Mouse (Mus musculus): ENCODE measurements around the gene Ung. TPM values are rescaled to one million over a fixed set of nuclear protein-coding genes. Genes with fewer than 3 reads are reported as not detected.
A peak's percentile ranks its signal among the peaks of the same experiment; 100 is the strongest.

The Ung gene
- total RNA-seq (2014; rRNA removed; ENCODE audit: low replicate concordance) (15.0 and 31.4 TPM in 2 replicates), polyA plus RNA-seq (2015; fragmentation: Nextera tagmentation; extraction: Ambion mirVana) (25.0 and 26.5 TPM in 2 replicates)

DNA sequence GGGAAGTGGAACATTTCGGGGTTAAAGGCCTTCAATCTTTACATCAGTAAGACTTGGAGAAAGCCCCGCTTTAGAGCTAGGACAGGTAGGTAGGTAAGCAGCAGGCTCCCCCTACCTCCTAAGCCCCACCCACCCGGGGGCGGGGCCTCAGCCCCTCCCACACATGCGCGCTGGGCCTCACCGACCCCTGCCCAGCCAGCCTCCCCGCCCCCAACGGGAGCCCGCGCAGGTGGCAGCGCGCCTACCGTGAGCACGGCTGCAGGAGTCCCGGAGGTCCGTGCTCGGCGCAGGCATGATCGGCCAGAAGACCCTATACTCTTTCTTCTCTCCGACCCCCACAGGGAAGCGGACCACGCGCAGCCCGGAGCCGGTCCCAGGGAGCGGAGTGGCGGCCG lies at the start of gene Ung:
TSS of gene Ung (plus strand) at position 176 of the 395 bp plus-strand sequence.
- H3K4me1 ChIP-seq (ENCODE audit: control insufficient read depth, insufficient read depth), result peaks cover 19% of the 10 kb centered on the region
- under 1% methylated on average over 21 of the region's 29 CpGs for WGBS
- peak within 1 kb of the TSS; percentile 58 for H3K9ac ChIP-seq (replicated peaks; ENCODE audit: low read depth, low read length)
- H3K27me3 ChIP-seq (ENCODE audit: control insufficient read depth, insufficient read depth, low read length), result no peaks in the 10 kb centered on the region
- peak within 1 kb of the TSS; percentile 92 for H3K27ac ChIP-seq (ENCODE audit: low read depth)
- no peaks in the 10 kb centered on the region for H3K36me3 ChIP-seq (replicated peaks; ENCODE audit: control insufficient read depth, insufficient read depth, low read length)
- DNase-seq (ENCODE audit: low spot score), result no peak
- peak within 1 kb of the TSS; percentile 64 for H3K4me3 ChIP-seq (ENCODE audit: low read depth, low read length)
- no peak for TF ChIP-seq EP300 (IDR thresholded peaks at IDR 0.05; ENCODE audit: low read depth)
- no peaks in the 10 kb centered on the region for H3K9me3 ChIP-seq (replicated peaks; ENCODE audit: control insufficient read depth, low read length)
- no peak for ATAC-seq (ENCODE audit: insufficient read depth, low read depth)
- peak within 1 kb of the TSS; percentile 95 for H3K4me2 ChIP-seq (ENCODE audit: low read depth, low read length)

DNA sequence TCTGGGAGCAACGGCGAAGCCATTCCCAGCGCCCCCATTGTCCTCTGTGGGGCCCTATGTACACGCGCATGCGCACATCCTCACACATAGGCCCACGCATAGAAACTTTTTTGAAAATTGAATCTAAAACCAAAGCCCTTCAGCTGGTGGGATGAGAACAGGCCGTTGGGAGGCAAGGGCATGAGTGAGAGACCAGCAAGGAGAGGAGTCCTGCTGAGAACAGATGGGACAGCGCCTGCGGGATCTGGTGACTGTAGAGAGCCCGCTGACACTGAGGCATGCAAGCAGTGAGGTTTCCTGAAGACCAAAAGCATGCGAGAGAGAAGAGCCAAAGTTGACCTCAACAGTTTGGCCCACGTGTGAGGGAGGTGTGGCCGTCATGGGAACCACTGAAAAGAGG lies 44.7 kb upstream of the Ung start:
- Histone ChIP-seq H3K27ac (ENCODE audit: low read depth) (no peak overlapping the region), H3K9me3 (replicated peaks; ENCODE audit: control insufficient read depth, low read length) (no peaks in the 10 kb centered on the region), H3K9ac (replicated peaks; ENCODE audit: low read depth, low read length) (no peak overlapping the region), H3K36me3 (replicated peaks; ENCODE audit: control insufficient read depth, insufficient read depth, low read length) (no peaks in the 10 kb centered on the region), H3K27me3 (ENCODE audit: control insufficient read depth, insufficient read depth, low read length) (peaks cover under 1% of the 10 kb centered on the region; the same call in 1 of the 2 replicates), H3K4me1 (ENCODE audit: control insufficient read depth, insufficient read depth) (no peaks in the 10 kb centered on the region), H3K4me3 (ENCODE audit: low read depth, low read length) (no peak overlapping the region), H3K4me2 (ENCODE audit: low read depth, low read length) (no peak overlapping the region)
- 55% methylated on average over 14 of the region's 14 CpGs for WGBS
- TF ChIP-seq EP300 (IDR thresholded peaks at IDR 0.05; ENCODE audit: low read depth), result no peak
- TF ChIP-seq CTCF (IDR thresholded peaks at IDR 0.05; ENCODE audit: low read depth), result no peak
- DNase-seq (ENCODE audit: low spot score) (no peak), ATAC-seq (ENCODE audit: insufficient read depth, low read depth) (no peak)

DNA sequence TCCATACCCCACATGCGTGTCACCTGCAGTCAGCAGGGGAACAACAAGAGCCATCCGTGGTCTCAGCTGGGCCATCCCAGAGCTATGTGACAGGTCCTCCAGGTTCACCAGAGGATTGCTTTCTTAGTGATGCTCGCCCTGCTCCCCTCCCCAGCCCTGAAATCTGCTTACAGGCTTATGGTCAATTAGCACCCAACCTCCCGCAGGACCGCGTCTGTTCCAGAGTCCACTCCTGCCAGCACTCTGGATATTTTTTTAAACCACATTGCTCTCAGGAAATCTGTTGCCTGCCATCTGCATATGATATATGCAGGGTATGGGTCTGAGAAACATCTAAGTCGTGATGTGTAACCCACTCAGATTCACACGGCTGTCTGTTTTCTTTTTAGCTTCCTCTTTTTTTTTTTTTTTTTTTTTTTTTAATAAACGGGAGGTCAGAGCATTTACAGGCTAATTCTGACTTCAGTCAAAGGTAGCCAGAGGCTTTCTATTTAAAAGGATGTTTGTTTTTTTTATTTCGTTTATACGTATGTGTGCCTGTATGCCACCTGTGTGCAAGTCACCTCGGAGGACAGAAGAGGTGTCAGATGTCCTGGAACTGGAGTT lies 42.2 kb upstream of the Ung start:
- no peak for TF ChIP-seq EP300 (IDR thresholded peaks at IDR 0.05; ENCODE audit: low read depth)
- TF ChIP-seq CTCF (IDR thresholded peaks at IDR 0.05; ENCODE audit: low read depth), result no peak

DNA sequence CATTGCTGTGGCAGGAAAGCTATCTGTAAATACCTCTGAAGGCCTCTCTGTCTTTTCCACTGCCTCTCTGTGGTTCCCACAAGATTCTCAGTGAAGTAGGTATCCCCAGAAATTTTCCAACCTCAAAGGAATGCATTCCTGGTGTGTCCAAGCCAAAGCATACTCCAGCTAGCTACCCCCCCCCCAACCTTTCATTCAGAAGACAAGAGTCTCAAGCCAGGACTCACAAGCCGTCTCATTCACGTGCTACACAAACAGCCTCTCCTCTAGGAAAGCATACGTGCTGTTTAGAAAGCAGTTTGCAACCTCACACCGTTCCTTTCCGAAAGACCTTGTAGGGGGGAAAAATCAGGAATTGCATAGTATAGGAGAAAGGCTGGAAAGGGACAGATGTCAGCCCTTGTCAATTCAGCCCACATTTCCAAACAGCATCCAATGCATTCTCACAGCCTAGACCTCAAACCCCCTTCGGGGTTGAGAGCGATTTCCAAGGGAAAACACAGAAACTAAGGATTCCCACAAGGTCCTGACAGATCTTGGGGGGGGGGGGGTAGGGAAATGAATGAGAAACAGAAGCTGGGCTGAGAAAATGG lies 39.7 kb upstream of the Ung start:
- no peaks in the 10 kb centered on the region for H3K4me1 ChIP-seq (ENCODE audit: control insufficient read depth, insufficient read depth)
- H3K4me2 ChIP-seq (ENCODE audit: low read depth, low read length), result no peak overlapping the region
- no peak overlapping the region for H3K27ac ChIP-seq (ENCODE audit: low read depth)
- H3K27me3 ChIP-seq (ENCODE audit: control insufficient read depth, insufficient read depth, low read length), result peaks cover 5% of the 10 kb centered on the region; the same call in 1 of the 2 replicates
- no peak overlapping the region for H3K9ac ChIP-seq (replicated peaks; ENCODE audit: low read depth, low read length)
- H3K4me3 ChIP-seq (ENCODE audit: low read depth, low read length), result no peak overlapping the region
- ATAC-seq (ENCODE audit: insufficient read depth, low read depth) (no peak), DNase-seq (ENCODE audit: low spot score) (no peak)
- TF ChIP-seq EP300 (IDR thresholded peaks at IDR 0.05; ENCODE audit: low read depth) (no peak), CTCF (IDR thresholded peaks at IDR 0.05; ENCODE audit: low read depth) (no peak)
- 35% methylated on average over 7 of the region's 7 CpGs for WGBS
- H3K36me3 ChIP-seq (replicated peaks; ENCODE audit: control insufficient read depth, insufficient read depth, low read length), result no peaks in the 10 kb centered on the region
- H3K9me3 ChIP-seq (replicated peaks; ENCODE audit: control insufficient read depth, low read length), result no peaks in the 10 kb centered on the region

More for the DNA sequence above, 42.2 kb upstream of the Ung start:
- 65% methylated on average over 12 of the region's 12 CpGs for WGBS
- no peak for DNase-seq (ENCODE audit: low spot score)
- Histone ChIP-seq H3K4me1 (ENCODE audit: control insufficient read depth, insufficient read depth) (no peaks in the 10 kb centered on the region), H3K36me3 (replicated peaks; ENCODE audit: control insufficient read depth, insufficient read depth, low read length) (no peaks in the 10 kb centered on the region), H3K4me3 (ENCODE audit: low read depth, low read length) (no peak overlapping the region), H3K9ac (replicated peaks; ENCODE audit: low read depth, low read length) (no peak overlapping the region), H3K27me3 (ENCODE audit: control insufficient read depth, insufficient read depth, low read length) (peaks cover 5% of the 10 kb centered on the region; the same call in 1 of the 2 replicates), H3K4me2 (ENCODE audit: low read depth, low read length) (no peak overlapping the region), H3K27ac (ENCODE audit: low read depth) (no peak overlapping the region), H3K9me3 (replicated peaks; ENCODE audit: control insufficient read depth, low read length) (no peaks in the 10 kb centered on the region)
- ATAC-seq (ENCODE audit: insufficient read depth, low read depth), result no peak

DNA sequence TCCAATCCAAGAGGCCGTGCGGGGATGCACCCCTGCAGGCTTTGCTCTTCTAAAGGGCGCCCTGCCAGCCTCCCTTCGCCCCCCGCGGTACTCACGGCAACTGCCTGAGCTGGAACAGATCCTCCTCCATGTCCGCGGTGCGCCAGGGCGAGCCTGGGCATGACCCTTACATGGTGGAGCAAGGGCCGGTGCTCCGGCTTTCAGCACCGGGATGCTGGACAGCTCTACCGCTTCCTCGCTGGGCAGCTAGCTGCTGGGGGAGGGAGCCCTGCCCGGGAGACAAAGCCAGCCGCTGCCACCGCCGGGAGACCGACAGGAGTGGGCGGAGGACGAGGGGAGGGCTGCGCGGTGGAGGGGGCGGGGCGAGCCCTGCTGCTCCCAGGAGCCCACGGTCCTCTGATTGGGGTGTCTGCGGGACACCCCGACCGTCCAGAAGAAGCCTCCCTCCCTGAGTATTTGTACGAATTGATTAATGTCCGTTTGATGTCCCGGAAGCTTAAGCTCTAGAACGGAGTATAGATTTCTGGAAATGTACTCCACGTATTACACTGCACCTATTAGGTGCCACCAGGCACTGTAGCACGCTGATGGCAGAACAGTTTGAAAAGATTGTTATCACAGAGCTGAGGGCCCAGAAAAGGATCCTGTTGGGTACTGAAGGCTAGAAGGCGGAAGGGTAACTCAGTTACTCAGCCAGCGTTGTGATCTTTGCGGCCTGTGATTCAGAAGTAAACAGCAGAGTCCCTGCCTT lies 39.0 kb upstream of the Ung start, which contains the start of gene Svop:
TSS of gene Svop (minus strand) at position 514 of the 751 bp plus-strand sequence.
- TF ChIP-seq EP300 (IDR thresholded peaks at IDR 0.05; ENCODE audit: low read depth), result no peak
- no peak for TF ChIP-seq CTCF (IDR thresholded peaks at IDR 0.05; ENCODE audit: low read depth)
- Histone ChIP-seq H3K4me1 (ENCODE audit: control insufficient read depth, insufficient read depth) (no peaks in the 10 kb centered on the region), H3K36me3 (replicated peaks; ENCODE audit: control insufficient read depth, insufficient read depth, low read length) (no peaks in the 10 kb centered on the region), H3K9ac (replicated peaks; ENCODE audit: low read depth, low read length) (no peak within 1 kb of the TSS), H3K27me3 (ENCODE audit: control insufficient read depth, insufficient read depth, low read length) (peaks cover 5% of the 10 kb centered on the region; the same call in 1 of the 2 replicates), H3K27ac (ENCODE audit: low read depth) (no peak within 1 kb of the TSS), H3K4me3 (ENCODE audit: low read depth, low read length) (no peak within 1 kb of the TSS), H3K9me3 (replicated peaks; ENCODE audit: control insufficient read depth, low read length) (no peaks in the 10 kb centered on the region), H3K4me2 (ENCODE audit: low read depth, low read length) (no peak within 1 kb of the TSS)
- 3% methylated on average over 40 of the region's 40 CpGs for WGBS
- ATAC-seq (ENCODE audit: insufficient read depth, low read depth), result peak; percentile 72
- peak; percentile 81 for DNase-seq (ENCODE audit: low spot score)
